ENCODE assay signal across 25 mouse cellular contexts in the genomic region with DNA sequence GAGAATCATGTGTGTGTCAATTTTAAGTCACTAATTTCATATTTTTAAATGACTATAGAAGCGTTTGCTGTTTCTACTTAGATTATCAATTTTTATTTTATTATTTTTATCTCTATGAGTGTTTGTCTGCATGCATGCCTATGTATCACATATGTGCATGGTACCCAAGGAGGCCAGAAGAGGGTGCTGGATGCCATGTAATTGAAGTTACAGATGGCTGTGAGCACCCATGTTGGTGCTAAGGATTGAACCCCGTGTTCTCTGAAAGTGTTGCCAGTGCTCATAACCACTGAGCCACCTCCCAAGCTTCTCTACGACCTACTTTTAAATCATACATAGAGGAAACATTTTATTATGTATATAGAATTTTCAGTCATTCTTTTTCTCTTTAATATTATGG.
"Had no signal": no experiment of that assay in that cellular context is flagged by ENCODE, and none has a peak within 500 bp of the region (broad histone marks: within the 10 kb centered on the region; RNA-seq: fewer than 3 reads in every experiment).

No protein-coding gene starts in this region.

- ATAC-seq: hindbrain, embryonic 16.5 days; inflammation-experienced regulatory T-cells, adult 6 months; intestine, embryonic 15.5 days had no signal

- H3K27me3 ChIP-seq: heart, embryonic 12.5 days; hindbrain, embryonic 12.5 days; intestine, embryonic 15.5 days; kidney, embryonic 15.5 days; limb, embryonic 12.5 days; liver, embryonic 12.5 days; liver, embryonic 15.5 days had no signal

- H3K4me2 ChIP-seq: heart, embryonic 12.5 days; hindbrain, embryonic 12.5 days; hindbrain, embryonic 14.5 days; intestine, embryonic 15.5 days; kidney, embryonic 15.5 days; limb, embryonic 12.5 days; liver, embryonic 12.5 days; liver, embryonic 15.5 days had no signal

- H3K9ac ChIP-seq: heart, embryonic 12.5 days; hindbrain, embryonic 12.5 days; hindbrain, embryonic 14.5 days; intestine, embryonic 15.5 days; kidney, embryonic 15.5 days; limb, embryonic 12.5 days; liver, embryonic 12.5 days; liver, embryonic 15.5 days had no signal

- H3K36me3 ChIP-seq: hindbrain, embryonic 10.5 days; hindbrain, embryonic 12.5 days; intestine, embryonic 15.5 days; liver, embryonic 12.5 days; liver, embryonic 15.5 days had no signal

- H3K4me1 ChIP-seq: intestine, embryonic 15.5 days; liver, embryonic 12.5 days; liver, embryonic 15.5 days had no signal

- H3K27ac ChIP-seq: gastrocnemius, adult 2 months; heart, embryonic 10.5 days; hindbrain, embryonic 10.5 days; hindbrain, embryonic 12.5 days; hindbrain, embryonic 14.5 days; intestine, embryonic 15.5 days; kidney, embryonic 15.5 days; left cerebral cortex, adult 2 months; limb, embryonic 10.5 days; limb, embryonic 12.5 days; liver, embryonic 12.5 days; liver, embryonic 15.5 days had no signal

- DNase-seq: gastrocnemius, adult 2 months; gastrocnemius, postnatal 10 days; gastrocnemius, postnatal 25 days; heart, adult 18-20 months; heart, postnatal 10 days; heart, postnatal 4 days; kidney, adult 2 months; kidney, adult 9 months; kidney, postnatal 10 days; kidney, postnatal 25 days; kidney, postnatal 4 days had no signal

- H3K4me3 ChIP-seq: gastrocnemius, adult 2 months; heart, embryonic 10.5 days; heart, embryonic 12.5 days; hindbrain, embryonic 10.5 days; hindbrain, embryonic 12.5 days; intestine, embryonic 15.5 days; kidney, embryonic 15.5 days; left cerebral cortex, adult 2 months; limb, embryonic 10.5 days; limb, embryonic 12.5 days; liver, embryonic 12.5 days; liver, embryonic 15.5 days had no signal

- H3K9me3 ChIP-seq: heart, embryonic 10.5 days; heart, embryonic 12.5 days; hindbrain, embryonic 10.5 days; hindbrain, embryonic 12.5 days; intestine, embryonic 15.5 days; kidney, embryonic 15.5 days; limb, embryonic 10.5 days; liver, embryonic 12.5 days; liver, embryonic 15.5 days had no signal
